Mouse (Mus musculus) kidney, embryonic 16.5 days (tissue): ENCODE data around the gene Ppp1r17. TPM values are rescaled to one million over a fixed set of nuclear protein-coding genes. Genes with fewer than 3 reads are reported as not detected.
A peak's percentile ranks its signal among the peaks of the same experiment; 100 is the strongest.

Source experiments
- ATAC-seq: fragments of 200-750 bp; cut with Nextera tagmentation; 2 replicates; pipeline ENCODE4 v1.8.0; 2017; ENCODE audit warnings: moderate TSS enrichment; ENCODE audit not compliant: low FRiP score, low TSS enrichment
- H3K27ac ChIP-seq: fragments of 300-500 bp; sonication (generic); 2 replicates; pipeline ENCODE4 v1.5.1; 2014; ENCODE audit warnings: low read length
- H3K27me3 ChIP-seq: fragments of 300-500 bp; sonication (generic); 2 replicates; pipeline ENCODE4 v1.6.1; 2014; ENCODE audit warnings: low read length, control low read depth, mixed read lengths; ENCODE audit not compliant: insufficient read depth
- H3K36me3 ChIP-seq: fragments of 300-500 bp; sonication (generic); 2 replicates; pipeline ENCODE4 v1.6.1; 2014; ENCODE audit warnings: low read length, control low read depth, mixed read lengths; ENCODE audit not compliant: insufficient read depth
- H3K4me1 ChIP-seq: fragments of 300-500 bp; sonication (generic); 2 replicates; pipeline ENCODE4 v1.6.1; 2014; ENCODE audit warnings: low read length, control low read depth, mixed read lengths; ENCODE audit not compliant: insufficient read depth
- H3K4me2 ChIP-seq: fragments of 300-500 bp; sonication (generic); replicated peaks from 2 replicates; pipeline ENCODE4 v1.6.1; 2014; ENCODE audit warnings: low read depth, low read length
- H3K4me3 ChIP-seq: fragments of 300-500 bp; sonication (generic); 2 replicates; pipeline ENCODE4 v1.5.1; 2014; ENCODE audit warnings: mild to moderate bottlenecking, low read length
- H3K9ac ChIP-seq: fragments of 300-500 bp; sonication (generic); replicated peaks from 2 replicates; pipeline ENCODE4 v1.6.1; 2014; ENCODE audit warnings: low read length
- H3K9me3 ChIP-seq: fragments of 300-500 bp; sonication (generic); 2 replicates; pipeline ENCODE4 v1.6.1; 2016; ENCODE audit warnings: low read length, control low read depth
- WGBS: fragments of 180-500 bp; shearing (Covaris S2); extraction: QIAGEN DNeasy Blood & Tissue Kit; methylation state at CpG from one replicate; pipeline ENCODE4 v1.1.7; 2014; 5-methylcytosine and 5-hydroxymethylcytosine counted together
- polyA plus RNA-seq: library from polyadenylated mRNA; unstranded; fragments of >200 nt; fragmentation: Nextera tagmentation; extraction: Ambion mirVana; gene quantifications from 2 replicates; pipeline ENCODE4 v1.2.1, GENCODE M21; 2015

Ppp1r17 gene
- polyA plus RNA-seq, 1 experiment from 2014 or later, result 0.09 TPM

DNA sequence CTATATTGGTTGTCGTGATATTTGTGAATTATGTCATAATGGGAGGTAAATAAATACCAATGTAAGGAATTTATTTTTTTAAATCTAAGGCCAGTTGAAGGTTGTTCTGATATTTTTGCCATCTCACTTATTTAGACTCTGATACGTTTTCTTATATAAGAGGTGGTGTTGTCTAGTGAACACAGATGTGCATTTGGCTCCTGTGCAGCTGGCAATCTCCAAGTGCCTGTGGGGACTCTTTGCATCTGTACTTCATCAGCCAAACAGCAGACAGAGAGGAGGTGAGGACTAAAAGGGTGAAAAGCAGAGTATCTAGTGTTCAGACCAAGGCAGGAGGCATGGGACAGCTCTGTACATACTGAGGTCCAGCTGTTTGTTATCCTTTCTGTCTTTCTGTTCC is 14.9 kb downstream of the Ppp1r17 start:
- Histone ChIP-seq H3K27ac (no peak overlapping the region), H3K4me2 (no peak overlapping the region), H3K4me1 (no peaks in the 10 kb centered on the region), H3K27me3 (no peaks in the 10 kb centered on the region), H3K9me3 (no peaks in the 10 kb centered on the region), H3K4me3 (no peak overlapping the region), H3K36me3 (no peaks in the 10 kb centered on the region), H3K9ac (no peak overlapping the region)
- no peak for ATAC-seq
- 83% methylated on average over 2 of the region's 2 CpGs for WGBS

DNA sequence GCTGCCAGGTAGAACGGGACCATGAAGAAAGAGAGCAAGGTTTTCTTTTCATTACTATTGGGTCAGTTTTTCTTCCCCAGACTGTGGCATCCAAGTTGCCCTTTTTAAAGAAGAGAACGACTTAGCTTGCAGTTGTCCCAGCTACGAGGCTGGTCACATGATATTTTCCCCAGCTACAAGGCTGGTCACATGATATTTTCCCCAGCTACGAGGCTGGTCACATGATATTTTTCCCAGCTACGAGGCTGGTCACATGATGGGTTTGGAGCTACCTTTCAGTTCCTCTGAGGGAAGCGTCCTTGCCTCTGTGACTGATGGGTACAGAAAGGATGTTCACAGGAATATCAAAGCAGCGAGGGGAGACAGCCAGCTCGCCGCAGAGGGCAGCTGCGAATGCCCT is 17.8 kb downstream of the Ppp1r17 start:
- WGBS, result 62% methylated on average over 10 of the region's 10 CpGs
- H3K4me3 ChIP-seq, result no peak overlapping the region
- H3K4me1 ChIP-seq, result no peaks in the 10 kb centered on the region
- no peak overlapping the region for H3K27ac ChIP-seq
- no peak overlapping the region for H3K4me2 ChIP-seq
- no peaks in the 10 kb centered on the region for H3K36me3 ChIP-seq
- no peaks in the 10 kb centered on the region for H3K9me3 ChIP-seq
- no peak overlapping the region for H3K9ac ChIP-seq
- ATAC-seq, result no peak
- no peaks in the 10 kb centered on the region for H3K27me3 ChIP-seq

DNA sequence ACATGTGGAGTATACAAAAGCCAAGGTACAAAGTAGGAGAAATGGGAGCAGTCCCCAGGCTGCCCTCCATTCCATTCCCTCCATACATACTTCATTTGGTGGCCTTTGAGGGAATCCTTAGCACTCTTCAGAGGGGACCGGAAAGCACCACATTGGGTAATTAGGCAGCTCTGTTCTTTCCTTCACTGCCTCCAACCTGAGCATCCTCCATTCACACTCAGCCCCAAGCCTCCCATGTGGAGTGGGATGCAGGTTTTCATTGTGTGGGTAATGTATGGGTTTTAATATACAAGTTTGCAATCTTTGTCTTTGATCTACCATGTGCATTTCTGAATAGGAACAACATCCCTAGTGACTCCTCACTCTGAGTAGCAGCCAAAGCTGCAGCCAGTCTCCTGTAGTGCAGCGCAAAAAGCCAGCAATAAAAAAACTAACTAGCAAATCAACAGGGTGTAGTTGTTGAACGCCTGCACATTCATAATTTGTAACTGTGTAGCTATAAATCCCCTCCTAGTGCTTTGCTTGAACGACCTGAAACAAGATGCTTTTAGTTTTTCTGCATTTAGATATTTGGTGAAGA is 22.3 kb downstream of the Ppp1r17 start:
- 67% methylated on average over 4 of the region's 4 CpGs for whole genome bisulfite sequencing
- no peaks in the 10 kb centered on the region for H3K36me3 ChIP-seq
- no peaks in the 10 kb centered on the region for H3K9me3 ChIP-seq
- H3K27ac ChIP-seq, result no peak overlapping the region
- no peak overlapping the region for H3K4me3 ChIP-seq
- no peaks in the 10 kb centered on the region for H3K4me1 ChIP-seq
- H3K9ac ChIP-seq, result no peak overlapping the region
- no peaks in the 10 kb centered on the region for H3K27me3 ChIP-seq
- ATAC-seq, result no peak
- no peak overlapping the region for H3K4me2 ChIP-seq

DNA sequence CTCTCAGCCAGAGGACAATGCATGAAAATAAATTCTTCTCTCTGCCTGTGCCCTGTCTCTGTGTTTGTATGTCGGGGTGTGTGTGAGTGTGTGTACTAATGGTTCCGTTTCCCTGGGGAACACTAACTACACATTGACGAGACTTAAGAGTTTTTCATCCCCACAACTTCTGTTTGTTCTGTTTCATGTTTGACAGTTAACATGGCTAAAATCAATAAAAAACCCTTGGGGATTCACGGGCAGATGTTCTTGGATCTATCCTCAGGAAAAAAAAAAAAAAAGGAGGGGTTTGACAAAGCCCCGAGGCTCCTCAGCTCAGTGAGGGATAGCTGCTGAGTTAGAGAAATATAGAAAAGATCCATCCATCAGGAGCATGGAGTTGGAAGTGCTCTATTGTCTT is 27.0 kb downstream of the Ppp1r17 start:
- Histone ChIP-seq H3K27ac (no peak overlapping the region), H3K4me1 (no peaks in the 10 kb centered on the region), H3K4me2 (no peak overlapping the region), H3K9ac (no peak overlapping the region), H3K27me3 (no peaks in the 10 kb centered on the region), H3K36me3 (no peaks in the 10 kb centered on the region), H3K9me3 (no peaks in the 10 kb centered on the region), H3K4me3 (no peak overlapping the region)
- ATAC-seq, result no peak
- 72% methylated on average over 5 of the region's 5 CpGs for WGBS

DNA sequence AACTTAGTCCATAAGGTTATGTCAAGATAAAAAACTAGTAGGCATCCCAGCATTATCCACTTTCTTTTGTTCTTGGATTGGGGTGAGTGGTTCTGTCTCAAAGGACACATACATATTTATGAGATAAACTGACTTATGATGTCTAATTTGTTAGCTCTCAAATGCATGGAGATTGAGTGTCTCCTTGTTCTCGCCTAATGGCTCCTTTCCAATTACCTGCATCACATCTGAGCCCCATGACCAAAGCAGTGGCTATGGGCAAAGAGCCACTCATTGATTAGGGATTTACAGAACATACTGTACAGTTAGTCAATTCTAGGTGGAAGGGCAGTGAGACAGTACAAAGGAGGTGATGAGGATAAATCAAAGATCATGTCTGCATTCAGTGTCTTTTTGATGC is 27.4 kb downstream of the Ppp1r17 start:
- H3K4me1 ChIP-seq, result no peaks in the 10 kb centered on the region
- H3K36me3 ChIP-seq, result no peaks in the 10 kb centered on the region
- H3K27ac ChIP-seq, result no peak overlapping the region
- no peak overlapping the region for H3K4me2 ChIP-seq
- no peak for ATAC-seq
- H3K27me3 ChIP-seq, result no peaks in the 10 kb centered on the region
- H3K9me3 ChIP-seq, result no peaks in the 10 kb centered on the region
- 93% methylated on average over 1 of the region's 1 CpGs for WGBS
- H3K9ac ChIP-seq, result no peak overlapping the region
- no peak overlapping the region for H3K4me3 ChIP-seq

DNA sequence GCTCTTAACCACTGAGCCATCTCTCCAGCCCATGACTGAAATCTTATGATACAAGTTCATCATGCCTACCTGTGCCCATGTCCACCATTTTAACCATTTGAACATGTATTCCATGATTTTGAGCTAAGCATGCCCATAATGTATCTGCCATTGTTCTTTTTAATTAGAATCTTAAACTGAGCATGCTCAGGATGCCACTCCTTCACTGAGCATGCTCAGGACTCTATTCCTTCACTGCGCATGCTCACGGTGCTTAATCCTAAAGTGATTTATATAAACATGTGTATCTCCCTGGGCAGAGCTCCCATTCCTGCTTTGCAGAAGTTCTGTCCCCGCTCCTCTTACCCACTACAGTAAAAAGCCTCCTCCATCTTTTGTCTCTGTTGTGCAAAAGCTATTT is 31.3 kb downstream of the Ppp1r17 start:
- no peak for ATAC-seq
- WGBS, result 79% methylated on average over 3 of the region's 3 CpGs
- H3K4me1 ChIP-seq, result no peaks in the 10 kb centered on the region

DNA sequence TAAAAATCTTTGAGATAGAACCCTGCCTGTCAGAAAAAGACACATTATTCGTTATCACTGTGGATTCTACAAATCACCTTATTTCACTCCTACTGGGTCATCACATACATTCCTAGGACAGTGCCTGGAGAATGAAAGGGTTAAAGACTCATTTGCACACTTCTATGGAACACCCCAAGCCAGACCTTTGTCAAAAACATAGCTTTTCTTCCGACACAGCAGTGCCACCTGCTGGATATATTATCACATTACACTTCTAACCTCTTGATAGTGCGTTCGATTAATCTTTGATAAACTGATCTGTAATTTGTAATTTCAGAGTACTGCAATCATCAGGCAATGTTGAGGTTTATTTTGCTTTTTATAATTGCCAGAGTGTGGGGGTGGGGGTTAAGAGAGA is 31.8 kb downstream of the Ppp1r17 start:
- ATAC-seq, result no peak
- 35% methylated on average over 4 of the region's 4 CpGs for WGBS

More for the DNA sequence above, 31.3 kb downstream of the Ppp1r17 start:
- Histone ChIP-seq H3K27ac (no peak overlapping the region), H3K27me3 (no peaks in the 10 kb centered on the region), H3K4me2 (no peak overlapping the region), H3K9ac (no peak overlapping the region), H3K36me3 (no peaks in the 10 kb centered on the region), H3K9me3 (no peaks in the 10 kb centered on the region), H3K4me3 (no peak overlapping the region)

DNA sequence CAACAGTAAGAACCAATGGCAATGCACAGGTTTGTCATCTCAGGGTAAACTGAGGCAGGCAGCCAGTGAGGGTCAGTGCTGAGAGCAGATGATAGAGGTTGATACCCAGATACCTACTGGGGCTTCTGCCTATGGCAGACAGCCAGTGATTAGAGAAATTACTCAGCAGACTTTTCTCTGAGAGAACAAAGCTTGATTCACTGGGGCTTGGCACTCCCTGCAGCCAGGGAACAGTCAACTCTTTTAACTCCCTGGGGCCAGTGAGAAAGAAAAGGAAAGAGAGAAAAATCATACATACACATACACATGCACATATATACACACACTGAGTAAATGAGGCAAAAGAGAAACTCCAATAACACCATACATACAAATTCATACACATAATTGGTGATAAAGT is 46.4 kb downstream of the Ppp1r17 start:
- Histone ChIP-seq H3K27me3 (no peaks in the 10 kb centered on the region), H3K27ac (no peak overlapping the region), H3K9ac (no peak overlapping the region), H3K4me3 (no peak overlapping the region), H3K4me2 (no peak overlapping the region), H3K9me3 (no peaks in the 10 kb centered on the region), H3K36me3 (no peaks in the 10 kb centered on the region), H3K4me1 (no peaks in the 10 kb centered on the region)
- no peak for ATAC-seq

More for the DNA sequence above, 31.8 kb downstream of the Ppp1r17 start:
- H3K27ac ChIP-seq, result no peak overlapping the region
- H3K9me3 ChIP-seq, result no peaks in the 10 kb centered on the region
- H3K36me3 ChIP-seq, result no peaks in the 10 kb centered on the region
- H3K9ac ChIP-seq, result no peak overlapping the region
- H3K27me3 ChIP-seq, result no peaks in the 10 kb centered on the region
- no peaks in the 10 kb centered on the region for H3K4me1 ChIP-seq
- H3K4me2 ChIP-seq, result no peak overlapping the region
- no peak overlapping the region for H3K4me3 ChIP-seq

DNA sequence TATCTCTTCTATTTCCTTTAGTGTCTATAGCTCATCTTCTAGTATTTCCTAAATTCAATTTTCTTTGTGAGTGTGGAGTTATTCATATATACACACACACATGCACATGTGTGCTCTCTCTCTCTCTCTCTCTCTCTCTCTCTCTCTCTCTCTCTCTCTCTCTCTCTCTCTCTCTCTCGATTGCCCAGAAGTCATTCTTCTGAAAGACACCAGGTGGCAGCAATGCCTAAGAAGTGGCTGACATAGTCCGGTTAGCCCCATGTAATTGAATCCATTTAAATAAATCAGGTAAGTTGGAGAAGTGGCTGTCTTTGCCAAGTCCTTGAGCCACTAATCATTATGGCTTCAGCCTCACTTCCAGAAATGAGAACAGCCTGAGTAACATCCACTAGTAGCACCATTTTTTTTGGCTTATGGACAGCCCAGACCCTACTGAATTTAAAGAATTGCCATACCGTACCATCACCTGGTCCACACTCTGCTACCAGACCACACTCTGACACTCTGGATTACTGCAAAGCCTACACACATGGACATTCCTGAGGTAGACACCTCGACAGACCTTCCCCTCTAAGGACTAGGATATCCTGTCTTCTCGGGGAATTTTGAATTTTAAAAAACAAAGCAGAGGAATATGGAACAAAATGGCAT is 49.5 kb downstream of the Ppp1r17 start:
- H3K9ac ChIP-seq, result no peak overlapping the region
- no peaks in the 10 kb centered on the region for H3K36me3 ChIP-seq
- 37% methylated on average over 5 of the region's 5 CpGs for WGBS
- no peaks in the 10 kb centered on the region for H3K27me3 ChIP-seq
- no peaks in the 10 kb centered on the region for H3K4me1 ChIP-seq
- H3K4me3 ChIP-seq, result no peak overlapping the region
- peak; percentile 59 for ATAC-seq
- H3K4me2 ChIP-seq, result no peak overlapping the region
- H3K27ac ChIP-seq, result no peak overlapping the region
- no peaks in the 10 kb centered on the region for H3K9me3 ChIP-seq

DNA sequence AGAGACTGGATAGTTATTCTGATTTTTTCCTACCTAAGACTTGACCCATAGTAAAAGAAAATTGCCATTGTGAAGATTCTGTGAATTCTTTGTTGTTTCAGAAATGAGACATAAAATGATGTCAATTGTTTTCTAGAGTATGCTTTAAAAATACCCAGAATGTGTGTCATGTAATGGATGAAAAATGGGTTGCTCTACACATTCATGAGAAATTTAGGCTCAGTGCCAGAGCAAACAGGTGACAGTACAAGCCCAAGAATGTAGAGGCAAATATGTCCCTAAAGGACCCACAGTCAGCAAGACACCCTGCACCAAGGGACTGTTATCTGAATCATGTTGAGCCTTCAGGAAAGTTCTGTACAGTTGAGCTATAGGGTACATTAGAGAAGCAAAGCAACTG is 51.2 kb downstream of the Ppp1r17 start:
- Histone ChIP-seq H3K9me3 (no peaks in the 10 kb centered on the region), H3K36me3 (no peaks in the 10 kb centered on the region), H3K4me3 (no peak overlapping the region), H3K27ac (no peak overlapping the region), H3K4me1 (no peaks in the 10 kb centered on the region), H3K4me2 (no peak overlapping the region), H3K9ac (no peak overlapping the region), H3K27me3 (no peaks in the 10 kb centered on the region)
- no peak for ATAC-seq
